Mouse (Mus musculus) limb, embryonic 13.5 days (tissue): ENCODE data around the gene Zfyve21. TPM values are rescaled to one million over a fixed set of nuclear protein-coding genes. Genes with fewer than 3 reads are reported as not detected.

Source experiments
- ATAC-seq: fragments of 200-750 bp; cut with Nextera tagmentation; 2 replicates; pipeline ENCODE4 v1.8.0; 2017; ENCODE audit warnings: low read depth, moderate number of reproducible peaks, moderate TSS enrichment; ENCODE audit not compliant: low FRiP score
- H3K27ac ChIP-seq: fragments of 300-500 bp; sonication (generic); 2 replicates; pipeline ENCODE4 v1.5.1; 2015; ENCODE audit warnings: inconsistent platforms, mild to moderate bottlenecking, moderate library complexity
- H3K27me3 ChIP-seq: fragments of 300-500 bp; sonication (generic); 2 replicates; pipeline ENCODE4 v1.6.1; 2015; ENCODE audit warnings: mild to moderate bottlenecking, inconsistent platforms
- H3K36me3 ChIP-seq: fragments of 300-500 bp; sonication (generic); 2 replicates; pipeline ENCODE4 v1.6.1; 2015; ENCODE audit warnings: inconsistent platforms, mild to moderate bottlenecking, moderate library complexity
- H3K4me1 ChIP-seq: fragments of 300-500 bp; sonication (generic); 2 replicates; pipeline ENCODE4 v1.6.1; 2015; ENCODE audit warnings: inconsistent platforms
- H3K4me2 ChIP-seq: fragments of 300-500 bp; sonication (generic); replicated peaks from 2 replicates; pipeline ENCODE4 v1.6.1; 2015; ENCODE audit warnings: inconsistent platforms, mild to moderate bottlenecking, moderate library complexity
- H3K4me3 ChIP-seq: fragments of 300-500 bp; sonication (generic); 2 replicates; pipeline ENCODE4 v1.5.1; 2015; ENCODE audit warnings: moderate library complexity, mild to moderate bottlenecking, inconsistent platforms
- H3K9ac ChIP-seq: fragments of 300-500 bp; sonication (generic); 2 replicates; pipeline ENCODE4 v1.6.1; 2015; ENCODE audit warnings: mild to moderate bottlenecking, inconsistent platforms
- H3K9me3 ChIP-seq: fragments of 300-500 bp; sonication (generic); 2 replicates; pipeline ENCODE4 v1.6.1; 2016; ENCODE audit warnings: inconsistent platforms
- WGBS: fragments of 180-500 bp; shearing (Covaris S2); methylation state at CpG from one replicate; pipeline ENCODE4 v1.1.7; 2015; 5-methylcytosine and 5-hydroxymethylcytosine counted together
- polyA plus RNA-seq: library from polyadenylated mRNA; unstranded; fragments of >200 nt; fragmentation: Nextera tagmentation; extraction: Ambion mirVana; gene quantifications from 2 replicates; pipeline ENCODE4 v1.2.1, GENCODE M21; 2015

Gene Zfyve21
- polyA plus RNA-seq, 1 experiment from 2014 or later = 111 TPM

GRCm38 (mm10) chr12:111787015-111787414 is 27.0 kb upstream of the Zfyve21 start:
- peaks cover 7% of the 10 kb centered on the region; the same call in 1 of the 2 replicates for H3K4me1 ChIP-seq
- no peak for ATAC-seq
- 92% methylated on average over 6 of the region's 6 CpGs for WGBS
- H3K4me2 ChIP-seq = no peak overlapping the region
- H3K27ac ChIP-seq = no peak overlapping the region
- H3K4me3 ChIP-seq = no peak overlapping the region
- no peaks in the 10 kb centered on the region for H3K27me3 ChIP-seq
- H3K9me3 ChIP-seq = no peaks in the 10 kb centered on the region
- H3K36me3 ChIP-seq = peaks cover 97% of the 10 kb centered on the region
- no peak overlapping the region for H3K9ac ChIP-seq

DNA sequence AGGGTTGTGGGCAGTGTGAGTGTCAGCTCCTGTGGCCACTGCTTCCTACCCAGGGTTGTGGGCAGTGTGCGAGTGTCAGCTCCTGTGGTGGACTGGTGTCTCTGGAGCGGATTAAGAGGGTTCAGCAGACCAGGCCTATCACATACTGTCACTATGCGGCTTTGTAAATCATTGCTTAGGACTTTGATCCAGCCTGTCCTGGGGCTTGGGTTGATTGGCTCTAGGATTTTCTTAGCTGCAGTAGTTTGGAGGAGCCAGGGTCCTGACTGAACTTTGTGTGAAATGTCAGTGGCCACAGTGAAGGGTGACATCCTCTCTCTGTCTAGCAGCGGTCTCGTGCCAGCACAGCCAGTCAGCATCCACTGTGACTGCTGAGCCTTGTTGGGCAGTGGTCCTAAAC is 23.9 kb upstream of the Zfyve21 start:
- WGBS = 93% methylated on average over 5 of the region's 5 CpGs
- Histone ChIP-seq H3K4me1 (no peaks in the 10 kb centered on the region), H3K9me3 (no peaks in the 10 kb centered on the region), H3K4me2 (no peak overlapping the region), H3K36me3 (peaks cover 98% of the 10 kb centered on the region), H3K4me3 (no peak overlapping the region), H3K27ac (no peak overlapping the region), H3K9ac (no peak overlapping the region), H3K27me3 (no peaks in the 10 kb centered on the region)
- no peak for ATAC-seq

GRCm38 (mm10) chr12:111790631-111791030 is 23.3 kb upstream of the Zfyve21 start:
- no peaks in the 10 kb centered on the region for H3K27me3 ChIP-seq

DNA sequence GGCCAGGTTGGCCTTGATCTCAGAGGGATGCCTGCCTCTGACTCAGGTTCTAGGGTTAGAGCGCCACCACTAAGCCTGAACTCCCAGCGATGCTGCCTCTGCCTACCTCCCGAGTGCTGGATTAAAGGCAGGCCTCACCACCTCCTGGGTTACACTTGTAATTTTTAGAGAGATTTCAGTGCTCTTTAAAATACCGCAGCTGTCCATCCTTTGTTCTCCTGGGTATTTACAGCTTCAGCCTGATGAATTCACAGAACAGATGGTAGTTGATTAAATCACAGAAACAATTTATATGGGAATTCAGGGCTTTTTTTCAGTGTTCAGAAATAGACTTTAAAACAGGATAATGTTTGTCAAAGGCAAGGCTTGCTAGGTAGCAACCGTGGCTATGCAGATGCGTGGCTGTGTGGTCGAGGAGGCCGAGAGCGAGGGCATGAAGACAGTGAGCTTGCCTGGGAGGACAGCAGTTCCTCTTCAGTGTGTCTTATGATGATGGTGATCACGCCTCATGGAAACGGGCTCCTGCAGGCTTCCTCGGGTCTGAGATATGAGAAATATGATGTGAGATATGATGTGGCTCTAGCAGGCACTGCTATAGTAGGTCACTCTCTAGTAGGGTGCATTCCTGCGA is 22.4 kb upstream of the Zfyve21 start:
- H3K9ac ChIP-seq = no peak overlapping the region
- no peaks in the 10 kb centered on the region for H3K4me1 ChIP-seq
- H3K36me3 ChIP-seq = peaks cover 98% of the 10 kb centered on the region
- no peak overlapping the region for H3K4me3 ChIP-seq
- H3K4me2 ChIP-seq = no peak overlapping the region
- WGBS = 89% methylated on average over 13 of the region's 13 CpGs
- no peak for ATAC-seq
- no peaks in the 10 kb centered on the region for H3K27me3 ChIP-seq
- H3K9me3 ChIP-seq = no peaks in the 10 kb centered on the region
- H3K27ac ChIP-seq = no peak overlapping the region

More at GRCm38 (mm10) chr12:111790631-111791030, 23.3 kb upstream of the Zfyve21 start:
- H3K4me1 ChIP-seq = no peaks in the 10 kb centered on the region
- no peak overlapping the region for H3K4me3 ChIP-seq
- H3K36me3 ChIP-seq = peaks cover 98% of the 10 kb centered on the region
- H3K9ac ChIP-seq = no peak overlapping the region
- H3K9me3 ChIP-seq = no peaks in the 10 kb centered on the region
- WGBS = 90% methylated on average over 7 of the region's 7 CpGs
- H3K4me2 ChIP-seq = no peak overlapping the region
- no peak for ATAC-seq
- no peak overlapping the region for H3K27ac ChIP-seq

- Histone ChIP-seq H3K4me2 (no peak overlapping the region), H3K4me3 (no peak overlapping the region), H3K4me1 (no peaks in the 10 kb centered on the region), H3K27me3 (no peaks in the 10 kb centered on the region), H3K36me3 (peaks cover 97% of the 10 kb centered on the region), H3K27ac (no peak overlapping the region), H3K9ac (no peak overlapping the region), H3K9me3 (no peaks in the 10 kb centered on the region)
- ATAC-seq = no peak
- WGBS = 81% methylated on average over 22 of the region's 22 CpGs
Observed at GRCm38 (mm10) chr12:111794102-111794501, 19.9 kb upstream of the Zfyve21 start.

DNA sequence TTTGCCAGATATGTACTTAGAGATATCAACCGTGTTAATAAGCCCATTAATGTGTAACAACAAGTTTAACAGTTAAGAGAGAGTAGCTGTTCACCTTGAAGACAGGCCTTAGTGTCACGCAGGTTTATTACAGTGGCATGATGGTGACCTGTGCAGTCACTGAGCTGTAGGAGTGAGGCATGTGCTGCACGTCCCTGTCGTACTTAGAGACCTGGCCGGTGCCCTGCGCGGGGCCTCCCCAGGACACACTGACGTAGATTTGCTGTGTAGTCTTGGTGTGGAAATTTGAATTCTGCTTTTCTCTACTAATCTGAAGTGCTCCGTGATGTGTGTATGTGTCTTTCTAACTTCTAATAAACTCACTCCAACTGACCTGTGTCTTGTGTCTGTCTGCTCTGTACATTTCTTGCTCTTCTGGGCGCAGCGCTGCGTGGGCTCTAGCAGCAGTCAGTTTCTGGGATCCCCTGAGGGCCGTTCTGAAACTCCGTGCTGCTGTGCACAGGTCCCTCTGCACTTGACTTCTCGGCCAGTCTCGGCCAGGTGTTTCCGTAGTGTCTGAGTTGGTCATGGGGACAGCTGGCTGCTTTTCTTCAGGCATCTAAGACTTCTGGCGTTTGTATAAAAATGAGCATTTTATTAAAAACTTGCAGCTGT is 19.3 kb upstream of the Zfyve21 start:
- H3K4me3 ChIP-seq = no peak overlapping the region

DNA sequence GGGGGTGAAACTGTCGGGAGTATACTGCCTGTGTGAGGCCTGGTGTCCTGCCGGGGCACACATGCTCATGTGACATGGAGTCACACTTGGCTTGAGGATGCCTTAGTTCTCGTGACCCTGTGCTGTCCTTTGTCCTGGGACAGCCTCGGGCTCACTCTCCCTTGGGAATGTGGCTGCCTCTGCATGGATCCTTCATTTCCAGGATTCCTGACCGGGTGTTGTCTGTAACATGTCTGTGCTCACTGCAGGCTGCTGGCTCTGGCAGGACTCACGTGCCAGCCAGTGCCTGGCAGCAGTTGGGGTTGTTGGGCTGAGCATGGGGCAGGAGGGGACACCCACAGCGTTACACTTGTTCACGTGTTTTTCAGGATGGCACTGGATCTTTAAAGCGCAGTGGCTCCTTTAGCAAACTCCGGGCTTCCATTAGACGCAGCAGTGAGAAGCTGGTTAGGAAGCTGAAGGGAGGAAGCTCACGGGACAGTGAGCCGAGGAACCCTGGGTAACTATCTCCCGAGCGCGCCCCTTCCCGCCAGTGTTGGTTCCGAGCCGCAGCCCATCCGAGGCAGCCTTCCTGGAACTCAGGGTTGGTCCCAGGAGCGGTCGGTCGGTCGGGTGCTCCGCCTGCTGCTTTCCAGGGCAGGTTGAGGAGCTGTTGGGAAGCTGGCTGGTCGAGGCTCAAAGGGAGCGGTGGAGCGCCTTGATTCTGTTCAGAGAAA is 18.6 kb upstream of the Zfyve21 start:
- Histone ChIP-seq H3K4me2 (no peak overlapping the region), H3K9me3 (no peaks in the 10 kb centered on the region), H3K9ac (no peak overlapping the region), H3K4me1 (no peaks in the 10 kb centered on the region), H3K36me3 (peaks cover 95% of the 10 kb centered on the region), H3K27me3 (no peaks in the 10 kb centered on the region), H3K27ac (no peak overlapping the region; the same call in 1 of the 2 replicates), H3K4me3 (no peak overlapping the region)
- no peak for ATAC-seq
- 91% methylated on average over 28 of the region's 28 CpGs for WGBS

More for the DNA sequence above, 19.3 kb upstream of the Zfyve21 start:
- Histone ChIP-seq H3K4me1 (no peaks in the 10 kb centered on the region), H3K9ac (no peak overlapping the region), H3K9me3 (no peaks in the 10 kb centered on the region), H3K27me3 (no peaks in the 10 kb centered on the region), H3K36me3 (peaks cover 96% of the 10 kb centered on the region), H3K27ac (no peak overlapping the region), H3K4me2 (no peak overlapping the region)
- 85% methylated on average over 18 of the region's 18 CpGs for WGBS
- 0 out of 2 replicates have a peak, but pooled peaks have one; percentile 17 for ATAC-seq

DNA sequence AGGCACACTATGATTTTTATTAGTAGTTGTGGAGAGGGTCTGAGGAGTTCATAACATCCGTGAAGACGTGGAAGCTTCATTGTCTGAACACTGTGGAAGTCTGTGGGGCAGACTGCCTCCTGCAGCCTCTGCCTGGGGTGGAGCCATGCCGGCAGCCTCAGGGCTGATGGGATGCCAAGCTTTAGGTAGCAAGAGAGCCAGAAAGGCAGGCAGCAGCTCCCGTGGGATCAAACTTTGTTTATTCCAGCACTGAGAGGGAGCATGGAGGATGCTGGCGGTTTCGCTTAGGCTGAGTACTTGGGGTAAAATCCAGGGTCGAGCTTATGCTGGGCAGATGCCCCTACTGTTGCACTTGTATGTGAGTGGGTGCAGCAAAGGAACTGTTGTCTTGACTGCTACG is 16.7 kb upstream of the Zfyve21 start:
- WGBS = 88% methylated on average over 8 of the region's 8 CpGs
- Histone ChIP-seq H3K9ac (no peak overlapping the region), H3K36me3 (peaks cover 95% of the 10 kb centered on the region), H3K27ac (no peak overlapping the region), H3K9me3 (no peaks in the 10 kb centered on the region), H3K4me3 (no peak overlapping the region), H3K4me2 (no peak overlapping the region), H3K27me3 (no peaks in the 10 kb centered on the region), H3K4me1 (no peaks in the 10 kb centered on the region)
- ATAC-seq = no peak

DNA sequence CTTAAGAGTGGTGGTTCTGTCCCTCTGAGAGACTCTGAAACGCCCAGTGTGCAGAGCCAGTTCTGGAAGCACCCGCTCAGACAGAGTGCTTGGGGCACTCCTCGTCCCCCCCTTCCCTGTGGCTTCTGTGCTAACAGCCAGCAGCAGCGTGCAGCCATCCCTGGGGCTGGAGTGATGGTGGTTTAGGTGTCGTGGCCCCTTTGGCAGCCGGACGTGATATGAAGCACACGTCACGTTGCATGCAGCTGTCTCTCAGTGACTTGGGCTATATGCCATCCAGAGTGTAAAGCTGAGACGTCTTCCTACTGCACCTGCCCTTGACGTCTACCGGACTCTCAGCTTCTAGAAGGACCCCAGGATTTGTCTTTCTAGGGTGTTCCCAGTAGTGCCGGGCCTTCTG is 15.5 kb upstream of the Zfyve21 start:
- ATAC-seq = no peak
- no peak overlapping the region for H3K4me2 ChIP-seq
- no peaks in the 10 kb centered on the region for H3K9me3 ChIP-seq
- no peak overlapping the region for H3K27ac ChIP-seq
- no peak overlapping the region for H3K4me3 ChIP-seq
- no peaks in the 10 kb centered on the region for H3K4me1 ChIP-seq
- H3K36me3 ChIP-seq = peaks cover 96% of the 10 kb centered on the region
- WGBS = 96% methylated on average over 13 of the region's 13 CpGs
- no peak overlapping the region for H3K9ac ChIP-seq
- H3K27me3 ChIP-seq = no peaks in the 10 kb centered on the region

DNA sequence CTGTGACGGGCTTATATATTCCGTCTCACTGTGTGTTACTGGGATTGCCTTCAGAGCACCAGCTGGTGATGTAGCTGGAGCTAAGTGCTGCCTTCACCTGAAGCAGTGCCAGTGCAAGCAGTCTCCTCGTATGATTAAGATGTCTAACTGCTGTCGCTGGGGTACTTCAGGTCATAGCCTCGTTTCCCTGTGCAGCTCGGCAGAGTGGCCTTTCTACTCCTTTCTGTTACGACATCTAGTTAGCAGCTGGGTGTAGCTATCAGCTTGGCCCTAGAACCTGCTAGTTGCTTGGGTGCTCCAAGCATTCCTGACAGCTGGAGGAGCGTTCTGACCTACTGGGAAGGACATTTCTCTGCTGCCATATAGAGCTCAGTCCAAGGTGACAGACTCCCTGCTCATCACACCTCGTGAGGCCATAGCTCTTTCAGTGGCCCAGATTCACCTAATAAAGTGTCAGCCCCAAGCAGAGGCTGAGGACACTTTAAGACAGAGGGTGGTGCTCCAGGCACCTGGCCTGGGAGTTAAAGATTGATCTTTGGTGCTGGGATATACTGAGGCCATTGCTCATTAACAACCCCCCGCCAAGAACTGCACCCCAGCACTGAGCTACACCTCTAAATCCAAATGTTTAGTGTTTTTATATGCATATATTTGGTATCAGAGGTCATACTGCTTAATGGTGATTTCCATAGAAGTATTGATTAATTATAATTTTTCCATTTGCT is 13.3 kb upstream of the Zfyve21 start:
- no peak for ATAC-seq
- Histone ChIP-seq H3K4me1 (no peaks in the 10 kb centered on the region), H3K9me3 (no peaks in the 10 kb centered on the region), H3K27ac (no peak overlapping the region), H3K4me2 (no peak overlapping the region), H3K4me3 (no peak overlapping the region), H3K27me3 (no peaks in the 10 kb centered on the region), H3K36me3 (peaks cover 95% of the 10 kb centered on the region), H3K9ac (no peak overlapping the region)
- WGBS = 81% methylated on average over 10 of the region's 10 CpGs

DNA sequence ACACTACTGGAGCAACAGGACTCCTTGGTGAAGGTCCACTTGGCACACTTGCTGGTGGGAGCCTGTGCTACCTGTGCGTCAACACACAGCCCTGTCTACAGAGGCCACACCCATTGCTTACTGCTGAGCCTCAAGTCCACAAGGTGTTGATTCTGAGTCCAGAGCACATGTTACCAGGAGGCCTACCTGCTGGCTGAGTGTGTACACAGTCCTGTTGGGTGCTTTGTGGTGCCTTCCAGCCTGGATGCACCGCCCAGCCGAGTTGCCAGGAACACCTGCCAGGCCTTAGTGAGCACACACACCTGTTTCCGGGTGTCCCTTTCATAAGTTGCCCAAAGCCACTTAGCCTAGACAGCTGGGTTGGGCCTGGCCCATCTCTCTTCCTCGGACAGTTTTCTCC is 10.4 kb upstream of the Zfyve21 start:
- Histone ChIP-seq H3K4me3 (no peak overlapping the region), H3K27me3 (no peaks in the 10 kb centered on the region), H3K4me1 (no peaks in the 10 kb centered on the region), H3K9ac (no peak overlapping the region), H3K27ac (no peak overlapping the region), H3K4me2 (no peak overlapping the region), H3K9me3 (no peaks in the 10 kb centered on the region), H3K36me3 (peaks cover 95% of the 10 kb centered on the region)
- WGBS = 88% methylated on average over 5 of the region's 5 CpGs
- ATAC-seq = no peak

DNA sequence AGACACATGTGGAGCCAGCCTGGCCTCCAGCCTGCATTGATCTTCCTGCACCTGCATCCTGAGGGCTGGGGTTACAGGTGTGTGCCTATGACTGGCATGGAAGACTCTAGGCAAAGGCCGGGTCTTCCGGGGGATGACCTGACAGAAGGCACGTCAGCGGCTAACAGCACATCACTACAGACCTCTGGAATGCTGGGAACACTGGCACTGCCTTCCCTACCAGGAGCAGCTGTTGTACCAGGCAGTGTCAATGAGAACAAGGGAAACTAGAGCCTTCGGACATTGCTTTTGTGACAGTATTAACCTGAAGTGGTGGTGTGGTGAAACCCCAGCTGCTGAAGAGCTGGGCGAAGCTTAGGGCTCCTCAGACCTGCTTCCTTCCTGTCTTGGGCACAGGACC is 5.2 kb upstream of the Zfyve21 start:
- Histone ChIP-seq H3K4me1 (peaks cover 21% of the 10 kb centered on the region), H3K27ac (peak overlapping the region; percentile 40; the same call in 1 of the 2 replicates), H3K4me3 (no peak overlapping the region), H3K27me3 (no peaks in the 10 kb centered on the region), H3K9me3 (no peaks in the 10 kb centered on the region), H3K4me2 (no peak overlapping the region), H3K36me3 (peaks cover 58% of the 10 kb centered on the region), H3K9ac (no peak overlapping the region)
- ATAC-seq = no peak
- WGBS = 90% methylated on average over 6 of the region's 6 CpGs
